In genomic region chr8:111579318-111579717, GRCm38 (mm10) we compare ENCODE assay signal across 27 mouse cellular contexts. TPM values are rescaled to one million over a fixed set of nuclear protein-coding genes. Genes with fewer than 3 reads are reported as not detected.
A peak's percentile ranks its signal among the peaks of the same experiment; 100 is the strongest.
DNase-seq lines count a peak whose midpoint lies in the region; ATAC-seq and TF ChIP-seq lines count a peak whose summit lies in the region.
"Had no signal": no experiment of that assay in that cellular context is flagged by ENCODE, and none has a peak within 500 bp of the region (broad histone marks: within the 10 kb centered on the region; RNA-seq: fewer than 3 reads in every experiment).

No protein-coding gene starts in this region.

- no peak overlapping the region for H3K4me2 ChIP-seq in midbrain, embryonic 12.5 days (replicated peaks)
- H3K4me2 ChIP-seq in midbrain, embryonic 14.5 days (ENCODE audit: low read length), result no peak overlapping the region
- no peak overlapping the region for H3K4me2 ChIP-seq in midbrain, embryonic 16.5 days (ENCODE audit: low read length)
- H3K4me2 ChIP-seq: embryonic facial prominence, embryonic 15.5 days; forebrain, embryonic 15.5 days; heart, embryonic 12.5 days; hindbrain, embryonic 14.5 days; midbrain, embryonic 15.5 days; neural tube, embryonic 12.5 days had no signal

- no peak for DNase-seq in midbrain, embryonic 14.5 days
- DNase-seq in cerebellum, adult 18-20 months, result peak; percentile 64 to 75
- DNase-seq in cerebellum, postnatal 10 days, result peak; percentile 55 to 58
- DNase-seq in layer of hippocampus, adult 2 months (ENCODE audit: low spot score in 2 of 2), result no peak
- DNase-seq in kidney, postnatal 14 days, result no peak
- DNase-seq: adrenal gland, postnatal 14 days; gastrocnemius, postnatal 25 days; heart, adult 18-20 months; heart, postnatal 4 days; kidney, adult 11 months; kidney, postnatal 36 days; liver; lung, adult 2 months; lung, postnatal 10 days; right cerebral cortex, postnatal 4 days had no signal

- H3K9ac ChIP-seq in midbrain, embryonic 12.5 days (replicated peaks), result no peak overlapping the region
- no peak overlapping the region for H3K9ac ChIP-seq in midbrain, embryonic 14.5 days (replicated peaks; ENCODE audit: low read length)
- H3K9ac ChIP-seq in midbrain, embryonic 16.5 days (ENCODE audit: low read depth, low read length), result no peak overlapping the region
- H3K9ac ChIP-seq: embryonic facial prominence, embryonic 15.5 days; forebrain, embryonic 15.5 days; heart, embryonic 12.5 days; hindbrain, embryonic 14.5 days; liver, embryonic 14.5 days; midbrain, embryonic 15.5 days; neural tube, embryonic 12.5 days had no signal

- peak overlapping the region; percentile 21; the same call in 1 of the 2 replicates for H3K27ac ChIP-seq in midbrain, embryonic 12.5 days (replicated peaks)
- H3K27ac ChIP-seq in midbrain, embryonic 14.5 days (replicated peaks; ENCODE audit: low read depth, low read length), result no peak overlapping the region
- no peak overlapping the region for H3K27ac ChIP-seq in layer of hippocampus, adult 2 months
- no peak overlapping the region for H3K27ac ChIP-seq in midbrain, embryonic 16.5 days (ENCODE audit: low read length)
- H3K27ac ChIP-seq: embryonic facial prominence, embryonic 10.5 days; embryonic facial prominence, embryonic 15.5 days; forebrain, embryonic 15.5 days; hindbrain, embryonic 14.5 days; liver, embryonic 14.5 days; macrophage; midbrain, embryonic 15.5 days; neural tube, embryonic 12.5 days had no signal

- no peaks in the 10 kb centered on the region for H3K27me3 ChIP-seq in midbrain, embryonic 12.5 days
- no peaks in the 10 kb centered on the region for H3K27me3 ChIP-seq in midbrain, embryonic 14.5 days (ENCODE audit: control insufficient read depth, insufficient read depth, low read length)
- H3K27me3 ChIP-seq in midbrain, embryonic 16.5 days (ENCODE audit: control insufficient read depth, insufficient read depth, low read depth, low read length), result no peaks in the 10 kb centered on the region
- H3K27me3 ChIP-seq: embryonic facial prominence, embryonic 15.5 days; forebrain, embryonic 15.5 days; heart, embryonic 12.5 days; midbrain, embryonic 15.5 days; neural tube, embryonic 12.5 days had no signal

- 0 out of 2 replicates have a peak, but pooled peaks cover 8% of the 10 kb centered on the region for H3K36me3 ChIP-seq in midbrain, embryonic 12.5 days
- H3K36me3 ChIP-seq in midbrain, embryonic 14.5 days (ENCODE audit: control insufficient read depth, insufficient read depth, low read length), result no peaks in the 10 kb centered on the region
- no peaks in the 10 kb centered on the region for H3K36me3 ChIP-seq in midbrain, embryonic 16.5 days (ENCODE audit: control insufficient read depth, insufficient read depth, low read length)
- H3K36me3 ChIP-seq: forebrain, embryonic 15.5 days; midbrain, embryonic 15.5 days had no signal

- no peak overlapping the region for H3K4me3 ChIP-seq in midbrain, embryonic 12.5 days
- no peak overlapping the region for H3K4me3 ChIP-seq in midbrain, embryonic 14.5 days (replicated peaks; ENCODE audit: low read depth, low read length)
- H3K4me3 ChIP-seq in layer of hippocampus, adult 2 months, result no peak overlapping the region
- no peak overlapping the region for H3K4me3 ChIP-seq in midbrain, embryonic 16.5 days (ENCODE audit: low read depth, low read length)
- H3K4me3 ChIP-seq: embryonic facial prominence, embryonic 10.5 days; embryonic facial prominence, embryonic 15.5 days; forebrain, embryonic 15.5 days; heart, embryonic 12.5 days; midbrain, embryonic 15.5 days; neural tube, embryonic 12.5 days had no signal

- no peaks in the 10 kb centered on the region for H3K9me3 ChIP-seq in midbrain, embryonic 12.5 days
- no peaks in the 10 kb centered on the region for H3K9me3 ChIP-seq in midbrain, embryonic 14.5 days (ENCODE audit: control insufficient read depth, low read length)
- H3K9me3 ChIP-seq in midbrain, embryonic 16.5 days (replicated peaks; ENCODE audit: control insufficient read depth, low read length, poor library complexity, severe bottlenecking), result no peaks in the 10 kb centered on the region
- H3K9me3 ChIP-seq: embryonic facial prominence, embryonic 10.5 days; embryonic facial prominence, embryonic 15.5 days; forebrain, embryonic 15.5 days; midbrain, embryonic 15.5 days; neural tube, embryonic 12.5 days had no signal

- ATAC-seq in midbrain, embryonic 12.5 days (ENCODE audit: low FRiP score, low read depth), result no peak
- no peak for ATAC-seq in midbrain, embryonic 14.5 days (ENCODE audit: low FRiP score, low TSS enrichment)
- no peak for ATAC-seq in midbrain, embryonic 16.5 days
- ATAC-seq: CD4-positive, CD25-positive, alpha-beta regulatory T cell, adult 4 months; forebrain, embryonic 15.5 days; midbrain, embryonic 15.5 days had no signal

- TF ChIP-seq CTCF in layer of hippocampus, adult 2 months (conservative IDR thresholded peaks at IDR 0.05), result no peak

- H3K4me1 ChIP-seq in midbrain, embryonic 12.5 days, result peaks cover 8% of the 10 kb centered on the region; the same call in 1 of the 2 replicates
- H3K4me1 ChIP-seq in midbrain, embryonic 14.5 days (ENCODE audit: control insufficient read depth, insufficient read depth, low read length), result peaks cover 6% of the 10 kb centered on the region
- peaks cover 26% of the 10 kb centered on the region for H3K4me1 ChIP-seq in midbrain, embryonic 16.5 days (ENCODE audit: control insufficient read depth, insufficient read depth, low read length)
- H3K4me1 ChIP-seq: embryonic facial prominence, embryonic 10.5 days had no signal

- WGBS in midbrain, embryonic 12.5 days, result 87% methylated on average over 1 of the region's 1 CpGs
- WGBS in midbrain, embryonic 14.5 days, result 91% methylated on average over 1 of the region's 1 CpGs
- 86% methylated on average over 1 of the region's 1 CpGs for WGBS in midbrain, embryonic 16.5 days

RNA-seq across cellular contexts. Expression of gene Znrf1, which starts 43.4 kb away (rescaled TPM):
- polyA plus RNA-seq in midbrain, embryonic 12.5 days (2016; fragmentation: Nextera tagmentation; extraction: Ambion mirVana), result 86.3 and 91.6 TPM in 2 replicates
- 99.2 and 108 TPM in 2 replicates for polyA plus RNA-seq in midbrain, embryonic 14.5 days (2014; fragmentation: Nextera tagmentation; extraction: Ambion mirVana)
- 100 to 1,000 TPM; 105 to 107 TPM for total RNA-seq in layer of hippocampus, adult 2 months (2021)
- polyA plus RNA-seq in midbrain, embryonic 16.5 days (2015; fragmentation: Nextera tagmentation; extraction: Ambion mirVana), result 73.2 and 73.4 TPM in 2 replicates

RNA-seq across cellular contexts. Expression of gene Ldhd, which starts 50.9 kb away (rescaled TPM):
- polyA plus RNA-seq in midbrain, embryonic 12.5 days (2016; fragmentation: Nextera tagmentation; extraction: Ambion mirVana), result 0.41 and 0.46 TPM in 2 replicates
- polyA plus RNA-seq in midbrain, embryonic 14.5 days (2014; fragmentation: Nextera tagmentation; extraction: Ambion mirVana), result 0.45 and 0.69 TPM in 2 replicates
- 1 to 10 TPM; 6.8 to 7.8 TPM for total RNA-seq in layer of hippocampus, adult 2 months (2021)
- 0.93 and 1.3 TPM in 2 replicates for polyA plus RNA-seq in midbrain, embryonic 16.5 days (2015; fragmentation: Nextera tagmentation; extraction: Ambion mirVana)

RNA-seq across cellular contexts. Expression of gene Wdr59, which starts 57.4 kb away (rescaled TPM):
- 5.7 and 6.0 TPM in 2 replicates for polyA plus RNA-seq in midbrain, embryonic 12.5 days (2016; fragmentation: Nextera tagmentation; extraction: Ambion mirVana)
- polyA plus RNA-seq in midbrain, embryonic 14.5 days (2014; fragmentation: Nextera tagmentation; extraction: Ambion mirVana), result 5.4 and 5.9 TPM in 2 replicates
- total RNA-seq in layer of hippocampus, adult 2 months (2021), result 10 to 100 TPM; 24.1 to 24.2 TPM
- 8.0 and 9.1 TPM in 2 replicates for polyA plus RNA-seq in midbrain, embryonic 16.5 days (2015; fragmentation: Nextera tagmentation; extraction: Ambion mirVana)

Comparison
In these comparisons a context has a peak if more than half of its experiments do, and no peak if none do; other contexts are left out.
1. DNase-seq: peak in cerebellum, adult 18-20 months (2 of 2) and cerebellum, postnatal 10 days (2 of 2); none in midbrain, embryonic 14.5 days (single experiment), layer of hippocampus, adult 2 months (0 of 2) and kidney, postnatal 14 days (single experiment).